Mouse (Mus musculus) erythroid progenitor cell, adult 5-6 weeks (primary cell): ENCODE data around the gene Foxd2. TPM values are rescaled to one million over a fixed set of nuclear protein-coding genes. Genes with fewer than 3 reads are reported as not detected.

Experiments used
- ATAC-seq: replicated peaks from 2 replicates; pipeline ENCODE4 v1.8.0; 2016; ENCODE audit warnings: moderate number of reproducible peaks, mild to moderate bottlenecking, moderate TSS enrichment, inconsistent platforms; ENCODE audit not compliant: poor library complexity, low FRiP score, severe bottlenecking
- total RNA-seq, 2 experiments: library from RNA; stranded (forward) in 1 of 2; stranded (reverse) in 1 of 2; fragments of 150-400 nt in 1 of 2; fragments of 186-747, 209-891 nt in 1 of 2; gene quantifications; 2 replicates each; pipeline versions ENCODE4 v1.2.3 to v1.2.4; 2015 to 2017; ENCODE audit warnings: low replicate concordance in 2 of 2

Foxd2 gene
- total RNA-seq, 2 experiments from 2014 or later: 0.84 TPM; not detected in 1

GRCm38 (mm10) chr4:114869765-114870490, 38.7 kb downstream of the Foxd2 start:
- ATAC-seq: no peak

- no peak for ATAC-seq
Measured at GRCm38 (mm10) chr4:114863166-114863565, 45.5 kb downstream of the Foxd2 start.

- ATAC-seq: no peak
Measured at GRCm38 (mm10) chr4:114858426-114858825, 50.2 kb downstream of the Foxd2 start.

Other genes starting within 250 kb of the Foxd2 start
- gene Gm12830, start 87.2 kb downstream of the Foxd2 start, total RNA-seq (2015; ENCODE audit: low replicate concordance): not detected in 2 replicates
- gene Gm12830, start 87.2 kb downstream of the Foxd2 start, total RNA-seq (2017; ENCODE audit: low replicate concordance): not detected in 2 replicates
- gene Foxe3, start 17.1 kb upstream of the Foxd2 start, total RNA-seq (2015; ENCODE audit: low replicate concordance): not detected in 2 replicates
- not detected in 2 replicates for gene Foxe3, start 17.1 kb upstream of the Foxd2 start, total RNA-seq (2017; ENCODE audit: low replicate concordance)
- gene Cmpk1, start 78.4 kb upstream of the Foxd2 start, total RNA-seq (2015; ENCODE audit: low replicate concordance): 21.3 and 43.2 TPM in 2 replicates
- 28.8 and 51.5 TPM in 2 replicates for gene Cmpk1, start 78.4 kb upstream of the Foxd2 start, total RNA-seq (2017; ENCODE audit: low replicate concordance)
- gene Stil, start 91.3 kb upstream of the Foxd2 start, total RNA-seq (2015; ENCODE audit: low replicate concordance): 96.2 and 98.1 TPM in 2 replicates
- 73.3 and 112 TPM in 2 replicates for gene Stil, start 91.3 kb upstream of the Foxd2 start, total RNA-seq (2017; ENCODE audit: low replicate concordance)
- gene Tal1, start 147.6 kb upstream of the Foxd2 start, total RNA-seq (2015; ENCODE audit: low replicate concordance): 227 and 255 TPM in 2 replicates
- gene Tal1, start 147.6 kb upstream of the Foxd2 start, total RNA-seq (2017; ENCODE audit: low replicate concordance): 186 and 231 TPM in 2 replicates
- 733 and 856 TPM in 2 replicates for gene Pdzk1ip1, start 179.8 kb upstream of the Foxd2 start, total RNA-seq (2015; ENCODE audit: low replicate concordance)
- 400 and 437 TPM in 2 replicates for gene Pdzk1ip1, start 179.8 kb upstream of the Foxd2 start, total RNA-seq (2017; ENCODE audit: low replicate concordance)
- gene Cyp4x1, start 225.4 kb upstream of the Foxd2 start, total RNA-seq (2015; ENCODE audit: low replicate concordance): not detected in 2 replicates
- not detected in 2 replicates for gene Cyp4x1, start 225.4 kb upstream of the Foxd2 start, total RNA-seq (2017; ENCODE audit: low replicate concordance)